Mouse (Mus musculus): ENCODE measurements around the gene Olfr1129.
"Not testable (repeated sequence)": the region's sequence is repeated elsewhere in the genome, so short reads cannot be mapped to it uniquely, and the experiment has no call there.

Olfr1129 gene

DNA sequence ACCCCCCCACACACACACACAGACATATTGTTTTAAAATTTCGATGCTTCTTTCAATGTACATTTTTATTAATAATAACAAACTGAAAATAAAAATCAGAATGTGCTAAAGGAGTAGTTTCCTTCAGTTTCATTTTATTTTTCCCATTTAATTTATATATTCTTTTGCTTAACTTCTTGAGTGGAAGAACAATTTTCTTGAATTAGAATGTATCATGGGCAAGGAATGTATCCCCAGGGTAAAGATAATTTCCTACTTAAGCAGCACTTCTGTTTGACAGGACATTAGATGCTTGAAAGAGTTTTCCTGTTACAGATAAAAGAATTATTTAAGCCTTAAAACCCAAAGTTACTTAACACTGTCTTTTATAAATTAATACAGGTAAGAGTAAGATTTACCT is at the start of gene Olfr1129:
TSS of gene Olfr1129 (plus strand) at position 301 of the 400 bp plus-strand sequence.
- not testable (repeated sequence) for DNase-seq (ENCODE audit: low read depth, low spot score)

DNA sequence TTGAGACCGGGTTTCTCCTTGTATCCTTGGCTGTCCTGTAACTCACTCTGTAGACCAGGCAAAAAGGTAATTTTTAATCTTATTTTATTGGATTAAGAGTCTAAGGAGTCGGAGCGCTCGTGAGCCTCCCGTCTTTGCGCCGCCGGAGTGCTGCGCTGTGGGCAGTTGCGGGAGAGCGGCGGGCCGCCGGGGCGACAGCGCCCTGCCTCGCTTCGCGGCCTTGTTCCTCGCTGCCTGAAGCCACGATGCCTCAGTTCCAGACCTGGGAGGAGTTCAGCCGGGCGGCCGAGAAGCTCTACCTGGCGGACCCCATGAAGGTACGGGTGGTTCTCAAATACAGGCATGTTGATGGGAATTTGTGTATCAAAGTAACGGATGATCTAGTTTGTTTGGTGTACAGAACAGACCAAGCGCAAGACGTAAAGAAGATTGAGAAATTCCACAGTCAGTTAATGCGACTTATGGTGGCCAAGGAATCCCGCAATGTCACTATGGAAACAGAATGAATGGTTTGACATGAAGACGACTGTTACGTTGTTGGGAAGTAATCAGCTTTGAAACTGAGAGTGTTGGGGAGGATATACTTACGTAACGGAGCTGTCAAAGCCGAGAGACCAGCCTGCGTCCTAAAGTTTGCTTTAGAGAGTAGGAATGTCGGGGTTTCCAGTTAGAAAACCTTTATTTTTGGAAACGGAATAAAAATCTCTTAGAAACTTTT is 47.6 kb upstream of the Olfr1129 start:
- DNase-seq (ENCODE audit: low read depth, low spot score), result not testable (repeated sequence)

GRCm38 (mm10) chr2:87531496-87531895 is 42.2 kb upstream of the Olfr1129 start, which contains the start of gene Olfr153:
TSS of gene Olfr153 (plus strand) at chr2:87531796.
- no peak for DNase-seq (ENCODE audit: low read depth, low spot score)

DNA sequence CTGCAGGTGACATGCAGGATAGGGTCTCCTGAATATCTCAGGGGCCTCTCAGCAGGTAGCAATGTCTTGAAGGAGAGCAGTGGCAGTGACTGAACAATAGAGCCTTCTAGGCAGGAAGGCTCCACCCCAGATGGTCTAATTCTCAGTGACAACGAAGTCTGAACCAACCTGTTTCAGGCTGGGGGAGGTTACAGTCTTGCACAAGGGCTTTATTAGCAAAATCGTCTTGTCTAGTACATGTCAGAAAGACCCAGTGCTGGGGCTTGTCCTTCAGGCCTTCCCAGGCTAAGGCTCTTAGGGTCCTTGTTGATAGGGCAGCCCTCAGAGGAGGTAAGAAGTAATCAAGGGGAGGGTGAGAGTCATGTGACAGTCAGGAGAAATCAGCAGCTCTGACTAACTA is 38.9 kb upstream of the Olfr1129 start:
- no peak for DNase-seq (ENCODE audit: low read depth, low spot score)

- no peak for DNase-seq (ENCODE audit: low read depth, low spot score)
These were observed 28.3 kb upstream of the Olfr1129 start, which contains the start of gene Olfr1128 for GRCm38 (mm10) chr2:87545442-87545841. TSS of gene Olfr1128 (minus strand) at chr2:87545542.

GRCm38 (mm10) chr2:87605912-87606311 is 32.2 kb downstream of the Olfr1129 start, which contains the start of gene Olfr1130:
TSS of gene Olfr1130 (plus strand) at chr2:87606212.
- DNase-seq (ENCODE audit: low read depth, low spot score), result not testable (repeated sequence)

DNA sequence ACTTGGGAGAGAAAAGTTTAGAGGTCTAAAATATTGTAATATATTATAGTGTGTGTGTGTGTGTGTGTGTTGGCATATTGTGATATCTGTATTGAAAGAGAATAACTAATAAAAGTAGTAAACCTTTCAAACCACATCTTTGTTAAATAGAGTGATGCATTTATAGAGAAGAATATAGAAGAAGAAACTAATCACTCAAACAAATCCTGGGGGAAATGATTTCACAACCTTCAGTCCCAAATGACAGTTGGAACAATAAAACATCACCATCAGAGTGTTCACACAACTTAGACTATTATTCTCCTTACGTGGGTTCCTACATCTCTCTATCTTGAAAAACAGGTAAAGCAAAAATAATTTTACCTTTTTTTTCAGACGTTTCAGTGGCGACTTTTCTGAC is 53.1 kb downstream of the Olfr1129 start, which contains the start of gene Olfr1131:
TSS of gene Olfr1131 (plus strand) at position 301 of the 400 bp plus-strand sequence.
- no peak for DNase-seq (ENCODE audit: low read depth, low spot score)

Measured in telencephalon, adult 2 months (tissue).